Mouse (Mus musculus): Measurements from ENCODE around the gene Slain1.

Slain1 gene

GRCm38 (mm10) chr14:103679395-103680217 is 29.6 kb downstream of the Slain1 start:
- H3K9me3 ChIP-seq (ENCODE audit: low read length), result no peaks in the 10 kb centered on the region
- TF ChIP-seq POU5F1 (IDR thresholded peaks at IDR 0.05; ENCODE audit: borderline replicate concordance, low read length) (no peak), CTCF (conservative IDR thresholded peaks at IDR 0.05; ENCODE audit: low read length) (no peak), NANOG (IDR thresholded peaks at IDR 0.05; ENCODE audit: borderline replicate concordance, low read length) (no peak)
- H3K4me1 ChIP-seq (replicated peaks; ENCODE audit: low read depth, low read length), result peaks cover 15% of the 10 kb centered on the region
- H3K36me3 ChIP-seq (ENCODE audit: insufficient read depth, low read length), result no peaks in the 10 kb centered on the region
- no peaks in the 10 kb centered on the region for H3K27me3 ChIP-seq (ENCODE audit: insufficient read depth, low read length)
- no peak overlapping the region; the same call in 1 of the 2 replicates for H3K4me3 ChIP-seq (replicated peaks; ENCODE audit: low read length)

DNA sequence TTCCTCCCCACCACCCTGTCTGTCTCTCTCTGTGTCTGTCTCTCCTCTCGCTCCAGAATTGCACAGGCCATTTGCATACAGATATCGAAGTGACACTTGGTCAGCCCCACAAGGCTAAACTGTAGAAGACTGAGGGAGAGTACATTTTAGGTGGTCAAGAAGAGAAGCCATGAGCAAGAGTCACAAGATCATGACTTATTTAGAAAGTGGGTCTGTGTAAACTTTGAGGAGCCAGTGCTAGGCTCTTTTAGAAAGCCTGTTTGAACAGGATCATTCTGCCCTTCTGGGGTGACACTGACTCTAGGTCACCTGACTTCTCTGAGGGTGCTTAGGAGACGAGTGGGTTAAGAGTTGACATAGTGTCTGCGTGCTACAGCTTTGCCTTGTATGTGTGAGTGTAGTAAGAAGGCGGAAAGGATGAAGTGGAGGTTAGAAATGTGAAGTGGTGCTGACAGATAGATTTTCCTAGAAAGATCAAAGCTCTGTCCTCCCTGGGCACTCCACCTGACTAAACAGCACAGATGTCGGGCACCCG is 30.3 kb downstream of the Slain1 start:
- TF ChIP-seq CTCF (conservative IDR thresholded peaks at IDR 0.05; ENCODE audit: low read length) (no peak), POU5F1 (IDR thresholded peaks at IDR 0.05; ENCODE audit: borderline replicate concordance, low read length) (no peak), NANOG (IDR thresholded peaks at IDR 0.05; ENCODE audit: borderline replicate concordance, low read length) (no peak)
- no peaks in the 10 kb centered on the region for H3K27me3 ChIP-seq (ENCODE audit: insufficient read depth, low read length)
- peaks cover 15% of the 10 kb centered on the region for H3K4me1 ChIP-seq (replicated peaks; ENCODE audit: low read depth, low read length)
- no peaks in the 10 kb centered on the region for H3K36me3 ChIP-seq (ENCODE audit: insufficient read depth, low read length)
- H3K9me3 ChIP-seq (ENCODE audit: low read length), result no peaks in the 10 kb centered on the region
- no peak overlapping the region for H3K4me3 ChIP-seq (replicated peaks; ENCODE audit: low read length)

GRCm38 (mm10) chr14:103682633-103683390 is 32.8 kb downstream of the Slain1 start:
- Histone ChIP-seq H3K36me3 (ENCODE audit: insufficient read depth, low read length) (peaks cover 8% of the 10 kb centered on the region), H3K4me1 (replicated peaks; ENCODE audit: low read depth, low read length) (peaks cover 15% of the 10 kb centered on the region), H3K27me3 (ENCODE audit: insufficient read depth, low read length) (no peaks in the 10 kb centered on the region), H3K4me3 (replicated peaks; ENCODE audit: low read length) (no peak overlapping the region), H3K9me3 (ENCODE audit: low read length) (0 out of 2 replicates have a peak, but pooled peaks cover 6% of the 10 kb centered on the region)
- TF ChIP-seq NANOG (IDR thresholded peaks at IDR 0.05; ENCODE audit: borderline replicate concordance, low read length) (no peak), POU5F1 (IDR thresholded peaks at IDR 0.05; ENCODE audit: borderline replicate concordance, low read length) (no peak), CTCF (conservative IDR thresholded peaks at IDR 0.05; ENCODE audit: low read length) (no peak)

DNA sequence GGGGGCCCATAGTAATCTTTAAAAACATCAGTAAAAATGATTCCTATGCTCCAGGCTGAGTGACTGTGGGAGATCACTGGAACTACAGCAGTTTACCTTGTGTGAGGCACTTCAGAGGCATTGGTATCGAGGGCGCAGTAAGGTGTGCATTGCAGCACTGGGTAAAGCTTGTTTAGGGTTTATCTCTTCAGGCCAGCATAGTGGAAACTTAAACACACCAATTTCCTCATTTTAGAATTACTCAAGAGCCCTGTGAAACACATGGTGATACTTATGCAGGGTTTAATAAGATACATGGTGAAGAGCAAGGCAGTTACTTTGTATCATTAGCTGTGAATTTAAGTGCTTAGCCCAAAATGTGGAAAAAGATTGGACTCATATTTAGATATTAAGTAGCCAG is 37.0 kb downstream of the Slain1 start:
- Histone ChIP-seq H3K36me3 (ENCODE audit: insufficient read depth, low read length) (peaks cover 17% of the 10 kb centered on the region), H3K4me1 (replicated peaks; ENCODE audit: low read depth, low read length) (0 out of 2 replicates have a peak, but pooled peaks cover 3% of the 10 kb centered on the region), H3K4me3 (replicated peaks; ENCODE audit: low read length) (no peak overlapping the region), H3K9me3 (ENCODE audit: low read length) (0 out of 2 replicates have a peak, but pooled peaks cover 6% of the 10 kb centered on the region), H3K27me3 (ENCODE audit: insufficient read depth, low read length) (no peaks in the 10 kb centered on the region)
- no peak for TF ChIP-seq NANOG (IDR thresholded peaks at IDR 0.05; ENCODE audit: borderline replicate concordance, low read length)
- no peak for TF ChIP-seq CTCF (conservative IDR thresholded peaks at IDR 0.05; ENCODE audit: low read length)
- TF ChIP-seq POU5F1 (IDR thresholded peaks at IDR 0.05; ENCODE audit: borderline replicate concordance, low read length), result no peak

DNA sequence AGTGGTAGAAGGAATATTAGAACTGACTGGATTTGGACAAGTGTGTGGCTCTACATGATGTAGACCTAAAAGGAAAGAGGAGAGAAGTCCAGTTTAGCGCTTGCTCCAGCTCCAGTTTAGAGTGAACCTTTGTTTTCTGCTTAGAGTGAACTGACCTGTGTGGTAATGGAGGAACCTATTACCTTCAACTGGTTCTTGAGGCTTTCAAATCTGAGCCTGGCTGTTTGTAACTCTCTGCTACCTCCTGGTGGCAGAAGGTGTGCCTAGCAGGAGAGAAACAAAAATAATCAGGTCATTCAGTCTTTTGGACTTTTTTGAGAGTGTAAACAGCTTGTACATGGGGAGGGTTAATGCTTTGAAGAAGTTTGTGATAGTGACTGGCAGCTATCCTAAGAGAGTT is 44.3 kb downstream of the Slain1 start:
- no peaks in the 10 kb centered on the region for H3K4me1 ChIP-seq (replicated peaks; ENCODE audit: low read depth, low read length)
- H3K9me3 ChIP-seq (ENCODE audit: low read length), result no peaks in the 10 kb centered on the region
- no peaks in the 10 kb centered on the region for H3K27me3 ChIP-seq (ENCODE audit: insufficient read depth, low read length)
- TF ChIP-seq POU5F1 (IDR thresholded peaks at IDR 0.05; ENCODE audit: borderline replicate concordance, low read length), result no peak
- TF ChIP-seq NANOG (IDR thresholded peaks at IDR 0.05; ENCODE audit: borderline replicate concordance, low read length), result no peak
- TF ChIP-seq CTCF (conservative IDR thresholded peaks at IDR 0.05; ENCODE audit: low read length), result peak; percentile 86
- no peak overlapping the region for H3K4me3 ChIP-seq (replicated peaks; ENCODE audit: low read length)
- peaks cover 7% of the 10 kb centered on the region for H3K36me3 ChIP-seq (ENCODE audit: insufficient read depth, low read length)

- H3K36me3 ChIP-seq (ENCODE audit: insufficient read depth, low read length), result peaks cover 7% of the 10 kb centered on the region
- no peak for TF ChIP-seq NANOG (IDR thresholded peaks at IDR 0.05; ENCODE audit: borderline replicate concordance, low read length)
- H3K4me1 ChIP-seq (replicated peaks; ENCODE audit: low read depth, low read length), result peaks cover 3% of the 10 kb centered on the region; the same call in 1 of the 2 replicates
- H3K9me3 ChIP-seq (ENCODE audit: low read length), result no peaks in the 10 kb centered on the region
- no peaks in the 10 kb centered on the region for H3K27me3 ChIP-seq (ENCODE audit: insufficient read depth, low read length)
- H3K4me3 ChIP-seq (replicated peaks; ENCODE audit: low read length), result no peak overlapping the region
These were observed 45.6 kb downstream of the Slain1 start for GRCm38 (mm10) chr14:103695620-103696019.

DNA sequence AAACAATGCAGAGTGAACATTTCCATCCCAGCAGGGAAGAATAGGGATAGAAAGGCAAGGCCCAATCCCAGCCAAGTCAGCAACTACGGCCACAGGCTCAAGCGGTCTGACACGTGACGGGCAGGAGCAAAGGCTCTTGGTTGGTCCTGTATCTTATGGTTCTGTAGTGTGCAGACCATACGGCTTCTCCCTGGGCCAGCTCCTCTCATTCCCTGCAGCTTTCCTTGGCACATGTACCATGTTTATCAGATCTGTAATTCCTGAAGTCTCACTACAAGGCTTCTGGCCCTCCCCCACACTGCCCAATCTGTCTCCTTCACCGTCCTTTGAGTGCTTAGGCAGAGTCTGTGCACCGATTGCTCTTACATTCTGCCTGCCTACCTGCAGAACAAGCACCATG is 47.1 kb downstream of the Slain1 start:
- Histone ChIP-seq H3K9me3 (ENCODE audit: low read length) (no peaks in the 10 kb centered on the region), H3K36me3 (ENCODE audit: insufficient read depth, low read length) (peaks cover 7% of the 10 kb centered on the region), H3K4me1 (replicated peaks; ENCODE audit: low read depth, low read length) (peaks cover 3% of the 10 kb centered on the region), H3K27me3 (ENCODE audit: insufficient read depth, low read length) (no peaks in the 10 kb centered on the region), H3K4me3 (replicated peaks; ENCODE audit: low read length) (no peak overlapping the region)
- TF ChIP-seq POU5F1 (IDR thresholded peaks at IDR 0.05; ENCODE audit: borderline replicate concordance, low read length), result no peak
- TF ChIP-seq CTCF (conservative IDR thresholded peaks at IDR 0.05; ENCODE audit: low read length), result no peak
- TF ChIP-seq NANOG (IDR thresholded peaks at IDR 0.05; ENCODE audit: borderline replicate concordance, low read length), result no peak

GRCm38 (mm10) chr14:103699308-103699707 is 49.3 kb downstream of the Slain1 start:
- Histone ChIP-seq H3K4me1 (replicated peaks; ENCODE audit: low read depth, low read length) (peaks cover 12% of the 10 kb centered on the region), H3K9me3 (ENCODE audit: low read length) (no peaks in the 10 kb centered on the region)
- TF ChIP-seq NANOG (IDR thresholded peaks at IDR 0.05; ENCODE audit: borderline replicate concordance, low read length) (no peak), CTCF (conservative IDR thresholded peaks at IDR 0.05; ENCODE audit: low read length) (no peak), POU5F1 (IDR thresholded peaks at IDR 0.05; ENCODE audit: borderline replicate concordance, low read length) (no peak)

More at GRCm38 (mm10) chr14:103699308-103699707, 49.3 kb downstream of the Slain1 start:
- Histone ChIP-seq H3K27me3 (ENCODE audit: insufficient read depth, low read length) (peaks cover 2% of the 10 kb centered on the region; the same call in 1 of the 2 replicates), H3K4me3 (replicated peaks; ENCODE audit: low read length) (no peak overlapping the region), H3K36me3 (ENCODE audit: insufficient read depth, low read length) (peaks cover 16% of the 10 kb centered on the region)

Measured in E14TG2a.4 (cell line).